Mouse (Mus musculus) cortical plate, adult 2 months (tissue): ENCODE measurements around the gene Zfp184. TPM values are rescaled to one million over a fixed set of nuclear protein-coding genes. Genes with fewer than 3 reads are reported as not detected.
A peak's percentile ranks its signal among the peaks of the same experiment; 100 is the strongest.

ENCODE experiments used
- H3K27ac ChIP-seq: fragments of 200-500 bp; 2 replicates; pipeline ENCODE4 v1.5.1; 2012; ENCODE audit warnings: low read length, control low read depth, inconsistent platforms; ENCODE audit not compliant: insufficient read depth
- H3K4me1 ChIP-seq: fragments of 200-500 bp; 2 replicates; pipeline ENCODE4 v1.6.1; 2011; ENCODE audit warnings: low read length; ENCODE audit not compliant: control insufficient read depth, insufficient read depth
- H3K4me3 ChIP-seq: fragments of 200-500 bp; 2 replicates; pipeline ENCODE4 v1.5.1; 2011; ENCODE audit warnings: mild to moderate bottlenecking, low read length, control low read depth; ENCODE audit not compliant: insufficient read depth
- CTCF ChIP-seq: fragments of 200-500 bp; IDR thresholded peaks from 2 replicates; pipeline ENCODE4 v1.5.1; 2011; ENCODE audit warnings: mild to moderate bottlenecking, control low read depth, low read length; ENCODE audit not compliant: insufficient read depth; ENCODE audit errors: extremely low read depth
- POLR2A ChIP-seq: fragments of 200-500 bp; IDR thresholded peaks from 2 replicates; pipeline ENCODE4 v1.6.1; 2011; ENCODE audit warnings: mild to moderate bottlenecking, low read length, control low read depth; ENCODE audit not compliant: insufficient read depth; ENCODE audit errors: extremely low read depth
- polyA plus RNA-seq: library from polyadenylated mRNA; depleted of rRNA; stranded (reverse); fragments of >200 nt; gene quantifications from 2 replicates; pipeline ENCODE4 v1.2.3, GENCODE M21; 2012

Zfp184 gene
- polyA plus RNA-seq, 1 experiment: 2.3 TPM

GRCm38 (mm10) chr13:21920681-21921233 is 24.1 kb upstream of the Zfp184 start:
- 0 out of 2 replicates have a peak, but pooled peaks cover 1% of the 10 kb centered on the region for H3K4me1 ChIP-seq
- TF ChIP-seq POLR2A (no peak), CTCF (no peak)
- H3K27ac ChIP-seq: no peak overlapping the region
- H3K4me3 ChIP-seq: no peak overlapping the region

GRCm38 (mm10) chr13:21923417-21923816 is 21.5 kb upstream of the Zfp184 start:
- H3K4me3 ChIP-seq: no peak overlapping the region
- TF ChIP-seq CTCF (no peak), POLR2A (no peak)
- H3K4me1 ChIP-seq: 0 out of 2 replicates have a peak, but pooled peaks cover 1% of the 10 kb centered on the region
- no peak overlapping the region for H3K27ac ChIP-seq

- H3K4me1 ChIP-seq: no peaks in the 10 kb centered on the region
- no peak overlapping the region for H3K4me3 ChIP-seq
- no peak overlapping the region for H3K27ac ChIP-seq
- no peak for TF ChIP-seq POLR2A
- no peak for TF ChIP-seq CTCF
Measured at GRCm38 (mm10) chr13:21924734-21925335, 20.1 kb upstream of the Zfp184 start.

GRCm38 (mm10) chr13:21930981-21931380 is 13.9 kb upstream of the Zfp184 start:
- TF ChIP-seq CTCF: no peak
- Histone ChIP-seq H3K4me1 (peaks cover 1% of the 10 kb centered on the region; the same call in 1 of the 2 replicates), H3K4me3 (no peak overlapping the region), H3K27ac (no peak overlapping the region)

- no peak overlapping the region for H3K4me3 ChIP-seq
- TF ChIP-seq CTCF: no peak
- no peak for TF ChIP-seq POLR2A
Measured at GRCm38 (mm10) chr13:21931740-21932139, 13.2 kb upstream of the Zfp184 start.

GRCm38 (mm10) chr13:21933626-21934548 is 11.0 kb upstream of the Zfp184 start:
- no peak overlapping the region for H3K27ac ChIP-seq
- peaks cover 1% of the 10 kb centered on the region; the same call in 1 of the 2 replicates for H3K4me1 ChIP-seq
- peak overlapping the region; percentile 14 for H3K4me3 ChIP-seq
- no peak for TF ChIP-seq CTCF

More at GRCm38 (mm10) chr13:21931740-21932139, 13.2 kb upstream of the Zfp184 start:
- Histone ChIP-seq H3K4me1 (peaks cover 1% of the 10 kb centered on the region; the same call in 1 of the 2 replicates), H3K27ac (no peak overlapping the region)

DNA sequence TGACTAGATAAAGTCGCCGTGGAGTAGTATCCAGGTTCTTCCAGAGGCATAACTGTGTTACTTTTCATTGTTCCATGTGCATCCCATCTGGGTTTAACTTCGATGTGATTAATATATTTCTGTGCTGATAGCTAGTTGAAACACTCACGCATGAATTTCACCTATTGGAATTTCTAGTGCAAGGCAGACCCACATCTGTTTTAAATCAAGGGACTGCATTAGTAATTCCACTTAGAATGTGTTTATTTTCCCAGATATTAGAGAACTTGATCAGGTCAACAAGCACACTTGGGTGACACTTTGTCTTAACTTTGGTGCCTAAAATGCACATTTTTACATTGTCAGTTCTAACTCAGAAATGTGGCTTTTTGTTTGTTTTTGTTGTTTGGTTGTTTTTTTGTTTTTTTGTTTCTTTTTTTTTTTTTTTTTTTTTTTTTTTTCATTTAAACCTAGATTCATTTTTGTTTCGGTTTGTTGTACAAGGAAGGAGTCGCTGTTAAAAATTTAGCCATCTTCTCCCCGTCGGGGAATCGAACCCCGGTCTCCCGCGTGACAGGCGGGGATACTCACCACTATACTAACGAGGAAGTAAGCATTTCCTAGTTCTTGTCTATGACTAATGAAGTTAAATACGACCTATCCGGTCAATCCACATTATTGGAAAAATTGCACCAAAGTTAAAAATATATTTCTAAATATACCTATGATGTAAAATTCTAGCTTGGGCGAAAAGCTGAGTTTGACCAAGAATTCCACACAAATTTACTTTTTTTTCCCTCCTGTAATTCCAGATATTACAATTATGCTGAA is 9.7 kb upstream of the Zfp184 start:
- H3K4me3 ChIP-seq: no peak overlapping the region; the same call in 1 of the 2 replicates
- H3K27ac ChIP-seq: no peak overlapping the region
- peaks cover 1% of the 10 kb centered on the region; the same call in 1 of the 2 replicates for H3K4me1 ChIP-seq
- TF ChIP-seq POLR2A (no peak), CTCF (no peak)

- TF ChIP-seq POLR2A: no peak
- no peak for TF ChIP-seq CTCF
- Histone ChIP-seq H3K27ac (no peak overlapping the region), H3K4me3 (peak overlapping the region; percentile 21; the same call in 1 of the 2 replicates), H3K4me1 (peaks cover 1% of the 10 kb centered on the region; the same call in 1 of the 2 replicates)
Measured at GRCm38 (mm10) chr13:21935833-21936232, 9.1 kb upstream of the Zfp184 start.

GRCm38 (mm10) chr13:21936968-21937367 is 7.9 kb upstream of the Zfp184 start:
- TF ChIP-seq POLR2A: no peak
- TF ChIP-seq CTCF: no peak
- H3K27ac ChIP-seq: no peak overlapping the region
- H3K4me1 ChIP-seq: peaks cover 1% of the 10 kb centered on the region; the same call in 1 of the 2 replicates
- no peak overlapping the region for H3K4me3 ChIP-seq
